Mouse (Mus musculus): ENCODE data around the gene Mrpl1.

DNA sequence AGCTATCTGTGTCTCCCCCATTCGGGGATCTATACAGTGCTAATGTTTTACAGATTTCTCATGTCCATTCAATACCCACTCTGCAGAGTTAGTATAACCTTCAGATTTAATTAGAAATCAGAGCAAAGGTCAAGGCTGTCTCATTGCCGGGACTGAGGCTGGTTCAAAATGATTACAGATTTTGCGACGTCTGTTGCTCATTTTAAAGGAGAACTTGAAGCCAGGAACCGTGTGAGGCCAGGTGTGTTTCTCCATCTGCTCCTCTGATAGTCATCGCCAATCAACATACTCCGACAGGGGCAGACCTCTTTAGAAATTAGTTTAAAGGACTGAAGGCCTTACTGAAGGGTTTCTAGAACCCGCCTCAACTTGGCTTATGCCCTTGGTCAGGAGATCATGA is 96.5 kb downstream of the Mrpl1 start:
- TF ChIP-seq CTCF (IDR thresholded peaks at IDR 0.05) (no peak), EP300 (IDR thresholded peaks at IDR 0.05) (no peak)
